Mouse (Mus musculus) layer of hippocampus, adult 8-10 months (tissue): Measurements from ENCODE around the gene Hexim2. TPM values are rescaled to one million over a fixed set of nuclear protein-coding genes. Genes with fewer than 3 reads are reported as not detected.

Experiments
- DNase-seq, 2 experiments: peaks; one replicate each; pipeline ENCODE4 v3.0.0; 2022; ENCODE audit warnings: low spot score in 2 of 2
- total RNA-seq, 4 experiments: library from RNA; stranded (reverse); gene quantifications; 2 replicates each; pipeline ENCODE4 v1.2.4; 2022

The Hexim2 gene
- total RNA-seq, 4 experiments from 2014 or later, result 9.4 to 15.1 (median 11.6) TPM

- DNase-seq, result no peak
These were observed 9.1 kb downstream of the Hexim2 start for GRCm38 (mm10) chr11:103141101-103141943.

- DNase-seq, result no peak
These were observed 9.7 kb downstream of the Hexim2 start for GRCm38 (mm10) chr11:103141944-103142255.

GRCm38 (mm10) chr11:103142441-103143182 is 10.4 kb downstream of the Hexim2 start:
- peak; percentile 89 to 91 for DNase-seq

- no peak for DNase-seq
These were observed 12.4 kb downstream of the Hexim2 start for GRCm38 (mm10) chr11:103144309-103145285.

- DNase-seq, result no peak
These were observed 14.2 kb downstream of the Hexim2 start for GRCm38 (mm10) chr11:103146386-103146785.

- DNase-seq, result no peak
These were observed 15.5 kb downstream of the Hexim2 start for GRCm38 (mm10) chr11:103147766-103148165.

GRCm38 (mm10) chr11:103149771-103150170 is 17.5 kb downstream of the Hexim2 start:
- no peak for DNase-seq

- peak; percentile 87 to 95 for DNase-seq
These were observed 26.6 kb downstream of the Hexim2 start for GRCm38 (mm10) chr11:103158621-103159478.

GRCm38 (mm10) chr11:103160738-103161137 is 28.5 kb downstream of the Hexim2 start:
- no peak for DNase-seq

- DNase-seq, result no peak
These were observed 29.2 kb downstream of the Hexim2 start for GRCm38 (mm10) chr11:103161449-103161848.

GRCm38 (mm10) chr11:103162132-103162531 is 29.9 kb downstream of the Hexim2 start:
- DNase-seq, result no peak

GRCm38 (mm10) chr11:103164391-103164790 is 32.2 kb downstream of the Hexim2 start:
- no peak for DNase-seq

GRCm38 (mm10) chr11:103168690-103169390 is 36.6 kb downstream of the Hexim2 start:
- peak; percentile 74 to 84 for DNase-seq

GRCm38 (mm10) chr11:103169664-103170063 is 37.4 kb downstream of the Hexim2 start:
- DNase-seq, result no peak

- no peak for DNase-seq
These were observed 37.9 kb downstream of the Hexim2 start for GRCm38 (mm10) chr11:103170111-103170493.

- no peak for DNase-seq
These were observed 38.5 kb downstream of the Hexim2 start, which contains the start of gene Fmnl1 for GRCm38 (mm10) chr11:103170494-103171285. TSS of gene Fmnl1 (plus strand) at chr11:103171107.

- DNase-seq, result no peak
These were observed 39.0 kb downstream of the Hexim2 start for GRCm38 (mm10) chr11:103171286-103171620.

GRCm38 (mm10) chr11:103171703-103172391 is 39.6 kb downstream of the Hexim2 start:
- DNase-seq, result no peak
